Mouse (Mus musculus) stomach, postnatal 0 days (tissue): ENCODE measurements around the gene Parn.

ENCODE experiments used
- CTCF ChIP-seq: IDR thresholded peaks from 2 replicates; pipeline ENCODE4 v1.5.1; 2016; ENCODE audit warnings: antibody characterized with exemption, low read depth, mild to moderate bottlenecking, moderate library complexity
- EP300 ChIP-seq: optimal IDR thresholded peaks from 2 replicates; pipeline ENCODE3; 2016; ENCODE audit warnings: antibody characterized with exemption

DNA sequence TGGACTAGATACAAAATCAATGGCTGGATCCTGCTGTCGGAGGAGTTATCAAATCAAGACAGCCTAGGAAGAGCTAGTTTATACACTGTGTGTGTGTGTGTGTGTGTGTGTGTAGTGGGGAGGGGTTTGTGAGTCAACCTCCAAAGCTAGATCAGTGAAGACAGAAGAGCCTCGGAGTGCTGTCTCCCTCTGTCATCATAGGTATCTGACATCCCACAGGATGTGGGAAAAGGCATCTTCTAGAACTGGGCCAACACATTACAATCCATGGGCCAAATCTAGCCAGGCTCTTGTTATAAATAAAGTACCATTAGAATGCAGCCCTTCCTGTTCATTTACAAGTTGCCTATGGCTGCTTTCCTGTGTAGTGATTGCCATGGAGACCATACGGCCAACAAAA, 163.5 kb downstream of the Parn start:
- TF ChIP-seq CTCF, result no peak
- no peak for TF ChIP-seq EP300
